Mouse (Mus musculus) embryonic facial prominence, embryonic 11.5 days (tissue): ENCODE data around the gene Hcrtr1. TPM values are rescaled to one million over a fixed set of nuclear protein-coding genes. Genes with fewer than 3 reads are reported as not detected.

ENCODE experiments used
- ATAC-seq: fragments of 200-750 bp; cut with Nextera tagmentation; replicated peaks from 2 replicates; pipeline ENCODE4 v1.8.0; 2017; ENCODE audit warnings: low read depth; ENCODE audit not compliant: insufficient number of reproducible peaks, low FRiP score, low TSS enrichment
- DNase-seq: peaks from one replicate; pipeline ENCODE4 v3.0.0-alpha.2; 2015; ENCODE audit warnings: low spot score
- H3K27ac ChIP-seq: fragments of 300-500 bp; sonication (generic); replicated peaks from 2 replicates; pipeline ENCODE4 v1.5.1; 2014; ENCODE audit warnings: mild to moderate bottlenecking, low read depth, low read length, control low read depth
- H3K27me3 ChIP-seq: fragments of 300-500 bp; sonication (generic); 2 replicates; pipeline ENCODE4 v1.6.1; 2014; ENCODE audit warnings: mild to moderate bottlenecking, low read length, moderate library complexity, mixed read lengths; ENCODE audit not compliant: control insufficient read depth, insufficient read depth
- H3K36me3 ChIP-seq: fragments of 300-500 bp; sonication (generic); replicated peaks from 2 replicates; pipeline ENCODE4 v1.6.1; 2014; ENCODE audit warnings: low read depth, mild to moderate bottlenecking, low read length, moderate library complexity, mixed read lengths; ENCODE audit not compliant: control insufficient read depth, insufficient read depth
- H3K4me1 ChIP-seq: fragments of 300-500 bp; sonication (generic); 2 replicates; pipeline ENCODE4 v1.6.1; 2014; ENCODE audit warnings: low read length, mixed read lengths; ENCODE audit not compliant: control insufficient read depth, insufficient read depth
- H3K4me2 ChIP-seq: fragments of 300-500 bp; sonication (generic); 2 replicates; pipeline ENCODE4 v1.6.1; 2014; ENCODE audit warnings: low read depth, mild to moderate bottlenecking, control low read depth, low read length, moderate library complexity
- H3K4me3 ChIP-seq: fragments of 300-500 bp; sonication (generic); 2 replicates; pipeline ENCODE4 v1.5.1; 2014; ENCODE audit warnings: low read depth, low read length, control low read depth
- H3K9ac ChIP-seq: fragments of 300-500 bp; sonication (generic); replicated peaks from 2 replicates; pipeline ENCODE4 v1.6.1; 2014; ENCODE audit warnings: mild to moderate bottlenecking, control low read depth, low read length
- H3K9me3 ChIP-seq: fragments of 300-500 bp; sonication (generic); replicated peaks from 2 replicates; pipeline ENCODE4 v1.6.1; 2016; ENCODE audit warnings: mild to moderate bottlenecking, low read length, inconsistent platforms, mixed read lengths; ENCODE audit not compliant: control insufficient read depth
- WGBS: fragments of 180-500 bp; shearing (Covaris S2); extraction: QIAGEN DNeasy Blood & Tissue Kit; methylation state at CpG from one replicate; pipeline ENCODE4 v1.1.7; 2014; 5-methylcytosine and 5-hydroxymethylcytosine counted together
- polyA plus RNA-seq: library from polyadenylated mRNA; unstranded; fragments of >200 nt; fragmentation: Nextera tagmentation; extraction: Ambion mirVana; gene quantifications from 2 replicates; pipeline ENCODE4 v1.2.1, GENCODE M21; 2014

The Hcrtr1 gene
- polyA plus RNA-seq, 1 experiment from 2014 or later: 0.31 TPM

- WGBS: 63% methylated on average over 8 of the region's 8 CpGs
- no peak overlapping the region for H3K4me2 ChIP-seq
- H3K27me3 ChIP-seq: 0 out of 2 replicates have a peak, but pooled peaks cover 2% of the 10 kb centered on the region
- H3K9ac ChIP-seq: no peak overlapping the region
- DNase-seq (no peak), ATAC-seq (no peak)
- peaks cover 11% of the 10 kb centered on the region for H3K4me1 ChIP-seq
- H3K27ac ChIP-seq: no peak overlapping the region
- no peaks in the 10 kb centered on the region for H3K36me3 ChIP-seq
- H3K4me3 ChIP-seq: no peak overlapping the region
- no peaks in the 10 kb centered on the region for H3K9me3 ChIP-seq
Observed at GRCm38 (mm10) chr4:130166592-130166991, 27.4 kb upstream of the Hcrtr1 start.

GRCm38 (mm10) chr4:130166061-130166460, 26.9 kb upstream of the Hcrtr1 start:
- Histone ChIP-seq H3K36me3 (no peaks in the 10 kb centered on the region), H3K4me1 (peaks cover 11% of the 10 kb centered on the region), H3K9me3 (no peaks in the 10 kb centered on the region), H3K4me2 (no peak overlapping the region), H3K27me3 (0 out of 2 replicates have a peak, but pooled peaks cover 2% of the 10 kb centered on the region), H3K27ac (no peak overlapping the region), H3K4me3 (no peak overlapping the region), H3K9ac (no peak overlapping the region)
- ATAC-seq (no peak), DNase-seq (no peak)
- WGBS: 79% methylated on average over 18 of the region's 18 CpGs

GRCm38 (mm10) chr4:130164121-130164520, 25.0 kb upstream of the Hcrtr1 start:
- no peaks in the 10 kb centered on the region for H3K9me3 ChIP-seq
- no peak overlapping the region for H3K4me3 ChIP-seq
- H3K4me1 ChIP-seq: peaks cover 11% of the 10 kb centered on the region
- DNase-seq (no peak), ATAC-seq (no peak)
- no peaks in the 10 kb centered on the region for H3K36me3 ChIP-seq
- H3K4me2 ChIP-seq: no peak overlapping the region
- no peak overlapping the region for H3K27ac ChIP-seq
- no peak overlapping the region for H3K9ac ChIP-seq
- WGBS: 77% methylated on average over 6 of the region's 6 CpGs
- H3K27me3 ChIP-seq: 0 out of 2 replicates have a peak, but pooled peaks cover 2% of the 10 kb centered on the region

GRCm38 (mm10) chr4:130163391-130163861, 24.3 kb upstream of the Hcrtr1 start:
- no peaks in the 10 kb centered on the region for H3K9me3 ChIP-seq
- H3K4me2 ChIP-seq: peak overlapping the region; percentile 37
- no peak overlapping the region for H3K4me3 ChIP-seq
- WGBS: 3% methylated on average over 20 of the region's 20 CpGs
- peaks cover 11% of the 10 kb centered on the region for H3K4me1 ChIP-seq
- ATAC-seq (no peak), DNase-seq (peak; percentile 44)
- H3K27me3 ChIP-seq: 0 out of 2 replicates have a peak, but pooled peaks cover 2% of the 10 kb centered on the region
- no peak overlapping the region for H3K27ac ChIP-seq
- no peaks in the 10 kb centered on the region for H3K36me3 ChIP-seq
- H3K9ac ChIP-seq: peak overlapping the region; percentile 35

GRCm38 (mm10) chr4:130161349-130161748, 22.2 kb upstream of the Hcrtr1 start:
- H3K27ac ChIP-seq: no peak overlapping the region
- no peak for DNase-seq
- 12% methylated on average over 4 of the region's 4 CpGs for WGBS
- no peak for ATAC-seq
- peaks cover 7% of the 10 kb centered on the region for H3K4me1 ChIP-seq
- H3K4me3 ChIP-seq: no peak overlapping the region
- no peak overlapping the region for H3K9ac ChIP-seq
- 0 out of 2 replicates have a peak, but pooled peaks cover 2% of the 10 kb centered on the region for H3K27me3 ChIP-seq
- H3K36me3 ChIP-seq: no peaks in the 10 kb centered on the region
- no peak overlapping the region for H3K4me2 ChIP-seq
- no peaks in the 10 kb centered on the region for H3K9me3 ChIP-seq

GRCm38 (mm10) chr4:130156812-130157371, 17.7 kb upstream of the Hcrtr1 start:
- 69% methylated on average over 12 of the region's 12 CpGs for WGBS
- H3K36me3 ChIP-seq: no peaks in the 10 kb centered on the region
- no peak overlapping the region for H3K27ac ChIP-seq
- no peak overlapping the region for H3K9ac ChIP-seq
- ATAC-seq (no peak), DNase-seq (no peak)
- H3K9me3 ChIP-seq: no peaks in the 10 kb centered on the region
- H3K4me2 ChIP-seq: no peak overlapping the region; the same call in 1 of the 2 replicates
- no peaks in the 10 kb centered on the region for H3K27me3 ChIP-seq
- no peaks in the 10 kb centered on the region for H3K4me1 ChIP-seq
- no peak overlapping the region for H3K4me3 ChIP-seq

- no peaks in the 10 kb centered on the region for H3K36me3 ChIP-seq
- ATAC-seq (no peak), DNase-seq (no peak)
- no peak overlapping the region for H3K4me2 ChIP-seq
- no peaks in the 10 kb centered on the region for H3K9me3 ChIP-seq
- no peak overlapping the region for H3K4me3 ChIP-seq
- H3K4me1 ChIP-seq: no peaks in the 10 kb centered on the region
- H3K9ac ChIP-seq: no peak overlapping the region
- no peak overlapping the region for H3K27ac ChIP-seq
- 69% methylated on average over 3 of the region's 3 CpGs for WGBS
- no peaks in the 10 kb centered on the region for H3K27me3 ChIP-seq
Observed at GRCm38 (mm10) chr4:130154250-130154649, 15.1 kb upstream of the Hcrtr1 start.

- 86% methylated on average over 10 of the region's 10 CpGs for WGBS
- Histone ChIP-seq H3K4me3 (no peak overlapping the region), H3K27ac (no peak overlapping the region), H3K9me3 (no peaks in the 10 kb centered on the region), H3K36me3 (no peaks in the 10 kb centered on the region), H3K4me2 (no peak overlapping the region), H3K27me3 (no peaks in the 10 kb centered on the region), H3K4me1 (no peaks in the 10 kb centered on the region), H3K9ac (no peak overlapping the region)
- DNase-seq (no peak), ATAC-seq (no peak)
Observed at GRCm38 (mm10) chr4:130148405-130148804, 9.2 kb upstream of the Hcrtr1 start.
